Mouse (Mus musculus) liver, embryonic 16.5 days (tissue): ENCODE results near the gene Wdr4. TPM values are rescaled to one million over a fixed set of nuclear protein-coding genes. Genes with fewer than 3 reads are reported as not detected.

Source experiments
- ATAC-seq: fragments of 200-750 bp; cut with Nextera tagmentation; 2 replicates; pipeline ENCODE4 v1.8.0; 2017; ENCODE audit warnings: low read depth, mild to moderate bottlenecking, moderate number of reproducible peaks, moderate library complexity
- H3K27ac ChIP-seq: fragments of 300-500 bp; sonication (generic); 2 replicates; pipeline ENCODE4 v1.5.1; 2014; ENCODE audit warnings: mild to moderate bottlenecking, low read length
- H3K27me3 ChIP-seq: fragments of 300-500 bp; sonication (generic); 2 replicates; pipeline ENCODE4 v1.6.1; 2014; ENCODE audit warnings: low read depth, low read length, mixed read lengths; ENCODE audit not compliant: control insufficient read depth, insufficient read depth
- H3K36me3 ChIP-seq: fragments of 300-500 bp; sonication (generic); 2 replicates; pipeline ENCODE4 v1.6.1; 2014; ENCODE audit warnings: mild to moderate bottlenecking; ENCODE audit not compliant: control insufficient read depth, insufficient read depth
- H3K4me1 ChIP-seq: fragments of 300-500 bp; sonication (generic); 2 replicates; pipeline ENCODE4 v1.6.1; 2014; ENCODE audit warnings: low read depth, low read length, mixed read lengths; ENCODE audit not compliant: control insufficient read depth
- H3K4me2 ChIP-seq: fragments of 300-500 bp; sonication (generic); 2 replicates; pipeline ENCODE4 v1.6.1; 2014; ENCODE audit warnings: low read depth, low read length, mixed read lengths
- H3K4me3 ChIP-seq: fragments of 300-500 bp; sonication (generic); 2 replicates; pipeline ENCODE4 v1.5.1; 2014; ENCODE audit warnings: low read depth, mild to moderate bottlenecking, low read length
- H3K9ac ChIP-seq: fragments of 300-500 bp; sonication (generic); 2 replicates; pipeline ENCODE4 v1.6.1; 2014; ENCODE audit warnings: low read depth, low read length
- H3K9me3 ChIP-seq: fragments of 300-500 bp; sonication (generic); replicated peaks from 2 replicates; pipeline ENCODE4 v1.6.1; 2016; ENCODE audit warnings: low read length; ENCODE audit not compliant: control insufficient read depth
- WGBS: fragments of 180-500 bp; shearing (Covaris S2); extraction: QIAGEN DNeasy Blood & Tissue Kit; methylation state at CpG from one replicate; pipeline ENCODE4 v1.1.7; 2014; ENCODE audit not compliant: insufficient replicate concordance; 5-methylcytosine and 5-hydroxymethylcytosine counted together
- microRNA-seq: library from miRNA; unstranded; fragments of <30 nt; microRNA quantifications from one replicate; pipeline ENCODE4, GENCODE M21; 2016
- polyA plus RNA-seq: library from polyadenylated mRNA; unstranded; fragments of >200 nt; fragmentation: Nextera tagmentation; extraction: Ambion mirVana; gene quantifications from 2 replicates; pipeline ENCODE4 v1.2.1, GENCODE M21; 2015

Wdr4 gene
- polyA plus RNA-seq, 1 experiment from 2014 or later: 15.8 TPM

GRCm38 (mm10) chr17:31448519-31448918 lies 71.3 kb downstream of the Wdr4 start:
- Histone ChIP-seq H3K27ac (no peak overlapping the region), H3K4me2 (no peak overlapping the region), H3K36me3 (no peaks in the 10 kb centered on the region), H3K4me1 (peaks cover 9% of the 10 kb centered on the region), H3K9ac (no peak overlapping the region), H3K4me3 (no peak overlapping the region), H3K9me3 (no peaks in the 10 kb centered on the region), H3K27me3 (no peaks in the 10 kb centered on the region)
- no peak for ATAC-seq
- WGBS: 44% methylated on average over 1 of the region's 1 CpGs

- WGBS: 34% methylated on average over 5 of the region's 5 CpGs
- Histone ChIP-seq H3K27ac (no peak overlapping the region), H3K4me1 (peaks cover 9% of the 10 kb centered on the region), H3K4me2 (no peak overlapping the region), H3K36me3 (no peaks in the 10 kb centered on the region), H3K9ac (no peak overlapping the region), H3K27me3 (no peaks in the 10 kb centered on the region), H3K4me3 (no peak overlapping the region), H3K9me3 (no peaks in the 10 kb centered on the region)
- ATAC-seq: no peak
Measured at GRCm38 (mm10) chr17:31447766-31448165, 72.0 kb downstream of the Wdr4 start.

GRCm38 (mm10) chr17:31445061-31445731 lies 74.6 kb downstream of the Wdr4 start:
- Histone ChIP-seq H3K36me3 (no peaks in the 10 kb centered on the region), H3K27ac (0 out of 2 replicates have a peak overlapping the region, but pooled peaks have one; percentile 9), H3K4me3 (no peak overlapping the region), H3K27me3 (no peaks in the 10 kb centered on the region), H3K9me3 (no peaks in the 10 kb centered on the region), H3K9ac (no peak overlapping the region), H3K4me1 (peaks cover 9% of the 10 kb centered on the region), H3K4me2 (no peak overlapping the region)
- 22% methylated on average over 7 of the region's 7 CpGs for WGBS
- ATAC-seq: peak; percentile 70

Small RNAs within 50 kb of the gene (microRNA-seq; reads per million reads assigned to microRNA genes)
- not detected for gene Gm24970

Other genes with a start within 250 kb of the Wdr4 start
- 0.19 and 0.20 TPM in 2 replicates for gene Rsph1, start 242.6 kb downstream of the Wdr4 start, polyA plus RNA-seq
- 2.4 and 2.5 TPM in 2 replicates for gene Slc37a1, start 233.2 kb downstream of the Wdr4 start, polyA plus RNA-seq
- gene Pde9a, start 133.8 kb downstream of the Wdr4 start, polyA plus RNA-seq: 3.0 and 4.0 TPM in 2 replicates
- gene Ndufv3, start 135 bp upstream of the Wdr4 start, polyA plus RNA-seq: 169 and 174 TPM in 2 replicates
- gene Pknox1, start 44.8 kb upstream of the Wdr4 start, polyA plus RNA-seq: 10.3 and 11.0 TPM in 2 replicates
- gene Cbs, start 117.3 kb upstream of the Wdr4 start, polyA plus RNA-seq: 59.8 and 69.0 TPM in 2 replicates
- gene U2af1, start 138.9 kb upstream of the Wdr4 start, polyA plus RNA-seq: 126 and 129 TPM in 2 replicates
- gene Cryaa, start 157.8 kb upstream of the Wdr4 start, polyA plus RNA-seq: not detected in 2 replicates